Mouse (Mus musculus): ENCODE data around the gene B4gat1.
A peak's percentile ranks its signal among the peaks of the same experiment; 100 is the strongest.
"Not testable (repeated sequence)": the region's sequence is repeated elsewhere in the genome, so short reads cannot be mapped to it uniquely, and the experiment has no call there.

The B4gat1 gene

DNA sequence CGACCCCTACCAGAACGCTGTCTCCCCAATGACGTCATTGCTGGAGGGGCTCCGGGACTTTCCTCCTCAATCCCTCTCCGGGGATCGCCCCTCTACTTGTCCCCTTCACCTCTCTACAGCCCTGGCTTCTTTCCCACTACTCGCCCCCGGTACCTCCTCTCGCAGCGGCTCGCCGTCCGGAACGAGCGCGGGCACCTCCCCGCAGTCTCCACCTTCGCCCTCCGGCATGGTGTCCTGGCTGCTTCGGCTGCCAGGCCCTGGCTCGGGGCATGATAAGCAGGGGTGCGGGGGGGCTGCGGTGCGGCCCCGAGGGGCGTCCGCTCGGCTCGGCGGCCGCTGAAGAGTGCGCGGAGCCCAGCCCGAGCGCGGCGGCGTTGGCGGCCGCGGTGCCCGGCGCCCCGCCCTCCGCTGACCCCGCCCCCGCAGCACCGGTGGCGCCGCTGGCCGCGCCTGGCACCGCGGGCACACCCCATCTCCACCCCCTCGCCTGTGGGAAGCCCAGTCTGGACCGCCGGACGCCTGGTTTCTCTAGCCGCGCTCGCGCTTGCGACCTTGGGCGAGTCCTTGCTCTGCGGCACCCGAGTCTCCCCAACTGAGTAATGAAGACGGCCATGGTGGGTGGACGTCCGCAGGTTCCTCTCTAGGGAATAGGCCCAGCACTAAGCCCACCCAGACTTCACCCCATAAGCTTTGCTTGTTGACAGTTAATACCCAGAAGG is 46.7 kb downstream of the B4gat1 start, which contains the start of gene Tmem151a:
TSS of gene Tmem151a (minus strand) at position 387 of the 719 bp plus-strand sequence.
- DNase-seq, result no peak

DNA sequence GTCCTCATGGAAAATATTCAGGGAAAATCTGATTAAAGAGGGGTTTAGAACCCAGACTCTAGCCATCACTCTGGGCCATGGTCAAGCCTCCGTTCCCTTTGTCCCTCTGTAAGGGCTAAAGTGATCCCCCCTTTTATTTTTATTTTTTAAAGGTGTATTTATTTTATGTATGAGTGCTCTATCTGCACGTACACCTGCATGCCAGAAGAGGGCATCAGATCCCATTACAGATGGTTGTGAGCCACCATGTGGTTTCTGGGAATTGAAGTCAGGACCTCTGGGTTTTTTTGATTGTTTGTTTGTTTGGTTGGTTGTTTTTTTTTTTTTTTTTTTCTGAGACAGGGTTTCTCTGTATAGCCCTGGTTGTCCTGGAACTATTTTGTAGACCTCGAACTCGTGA is 47.9 kb downstream of the B4gat1 start:
- not testable (repeated sequence) for DNase-seq

DNA sequence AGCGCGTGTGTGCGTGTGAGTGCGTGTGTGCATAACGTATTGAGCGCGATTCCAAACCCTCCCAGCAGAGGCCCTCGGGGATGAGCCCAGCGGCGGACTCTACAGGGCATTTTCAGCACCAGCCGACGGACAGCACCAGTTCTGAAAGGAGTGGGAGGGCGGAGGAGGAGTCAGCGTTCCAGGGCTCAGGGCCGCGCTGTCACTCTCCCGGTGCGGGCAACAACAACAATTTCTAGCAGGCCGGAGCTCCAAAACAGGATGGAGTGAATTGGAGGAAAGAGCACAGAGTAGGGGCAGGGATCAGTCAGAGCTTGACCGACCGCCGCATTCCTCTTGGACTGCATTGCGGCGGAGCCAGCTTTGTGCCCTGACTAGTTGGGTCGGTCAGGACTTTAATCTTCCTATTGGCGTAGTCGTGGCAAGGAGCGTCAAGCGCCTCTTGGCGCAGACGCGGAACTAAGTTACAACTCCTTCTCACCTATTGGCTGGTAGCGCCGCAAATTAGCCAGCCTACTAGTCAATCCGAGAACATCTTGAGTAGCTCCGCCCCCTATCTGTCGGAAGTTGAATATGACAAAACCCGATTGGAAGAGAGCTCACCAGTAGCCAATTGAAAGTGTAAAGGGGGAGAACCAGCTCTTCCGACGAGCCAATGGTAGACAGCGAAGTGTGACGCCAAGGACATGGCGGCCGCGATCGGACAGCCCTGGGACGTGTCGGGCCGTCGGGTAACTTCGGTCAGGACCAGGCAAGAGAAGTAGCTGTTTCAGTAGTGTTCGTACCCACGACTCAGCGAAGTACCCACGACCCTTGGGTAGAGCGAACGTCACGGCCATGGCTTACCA is 49.5 kb downstream of the B4gat1 start, which contains the start of gene Yif1a:
TSS of gene Yif1a (plus strand) at position 655 of the 845 bp plus-strand sequence.
- peak; percentile 90 for DNase-seq

DNA sequence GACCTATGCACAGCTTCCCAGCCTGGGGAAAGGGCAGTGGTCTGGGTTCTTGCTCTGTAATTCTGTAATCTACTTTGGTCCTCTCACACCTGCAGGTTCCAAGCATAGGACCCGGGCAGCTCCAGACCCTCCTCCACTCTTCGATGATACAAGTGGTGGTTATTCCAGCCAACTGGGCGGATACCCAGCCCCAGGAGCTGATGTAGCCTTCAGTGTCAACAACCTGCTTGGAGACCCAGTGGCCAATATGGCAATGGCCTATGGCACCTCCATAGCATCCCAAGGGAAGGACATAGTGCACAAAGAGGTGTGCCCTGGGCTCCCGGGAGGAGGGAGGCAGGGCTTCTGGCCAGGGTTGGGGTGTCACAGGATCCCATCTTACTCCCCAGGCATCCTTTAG is 50.7 kb downstream of the B4gat1 start:
- no peak for DNase-seq
